Mouse (Mus musculus) brain, adult 2 months (tissue): Measurements from ENCODE around the gene Gmppa.

Experiments
- DNase-seq: peaks from one replicate; pipeline ENCODE4 v3.0.0; 2011; ENCODE audit warnings: low read depth, low spot score

The Gmppa gene

DNA sequence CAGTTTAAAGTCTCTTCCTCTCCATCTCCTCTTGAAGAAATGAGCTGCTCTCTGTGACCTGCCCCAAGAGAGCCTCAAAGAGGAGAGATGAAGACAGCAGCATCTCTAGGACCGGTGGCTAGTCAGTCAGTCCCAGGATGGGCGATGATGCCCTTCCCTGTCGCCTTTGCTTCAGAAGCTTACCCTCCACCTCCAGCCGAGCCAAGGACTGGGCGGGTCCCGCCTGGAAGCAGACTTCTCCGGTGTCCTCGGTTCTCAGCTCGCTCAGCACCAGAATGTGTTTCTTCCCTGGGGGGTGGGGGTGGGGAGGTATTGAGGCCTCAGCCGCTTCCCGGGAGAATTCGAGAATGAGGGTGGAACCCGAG lies 51.3 kb downstream of the Gmppa start:
- no peak for DNase-seq

DNA sequence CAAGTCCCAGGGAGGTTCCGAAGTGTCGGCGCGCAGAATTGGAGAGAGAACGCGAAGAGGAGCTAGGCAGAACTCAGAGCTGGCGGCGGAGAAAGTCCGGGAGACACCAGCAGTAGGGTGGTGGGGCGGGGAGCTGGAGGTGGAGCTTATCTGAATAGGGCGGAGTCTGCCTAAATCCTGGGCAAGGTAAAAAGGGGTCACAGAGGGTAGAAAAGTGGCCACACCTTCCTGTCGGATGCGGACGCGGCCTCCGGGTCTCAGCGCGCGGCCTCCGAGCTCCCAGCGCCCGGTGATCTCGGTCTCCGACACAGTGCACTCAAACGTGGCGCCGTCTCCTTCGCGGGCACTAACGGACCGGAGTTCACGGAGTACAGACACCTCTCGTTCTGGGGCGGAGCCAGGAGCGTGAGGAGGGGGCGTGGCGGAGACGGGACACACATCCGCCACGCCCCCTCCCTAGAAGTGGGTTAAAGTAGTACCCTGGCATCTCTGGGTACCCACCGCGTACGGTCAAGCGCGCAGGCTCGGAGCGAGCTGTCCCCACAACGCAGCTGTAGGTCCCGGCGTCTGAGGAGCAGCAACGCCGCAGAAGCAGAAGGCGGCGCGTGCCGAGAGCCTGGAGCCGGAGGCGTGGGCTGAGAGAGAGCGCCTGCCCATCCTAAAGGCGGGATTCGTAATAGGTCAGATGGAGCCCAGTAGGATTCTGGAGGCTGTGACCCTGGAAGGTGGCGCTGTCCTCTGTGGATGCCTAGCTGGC lies 51.9 kb downstream of the Gmppa start:
- DNase-seq = peak; percentile 90

DNA sequence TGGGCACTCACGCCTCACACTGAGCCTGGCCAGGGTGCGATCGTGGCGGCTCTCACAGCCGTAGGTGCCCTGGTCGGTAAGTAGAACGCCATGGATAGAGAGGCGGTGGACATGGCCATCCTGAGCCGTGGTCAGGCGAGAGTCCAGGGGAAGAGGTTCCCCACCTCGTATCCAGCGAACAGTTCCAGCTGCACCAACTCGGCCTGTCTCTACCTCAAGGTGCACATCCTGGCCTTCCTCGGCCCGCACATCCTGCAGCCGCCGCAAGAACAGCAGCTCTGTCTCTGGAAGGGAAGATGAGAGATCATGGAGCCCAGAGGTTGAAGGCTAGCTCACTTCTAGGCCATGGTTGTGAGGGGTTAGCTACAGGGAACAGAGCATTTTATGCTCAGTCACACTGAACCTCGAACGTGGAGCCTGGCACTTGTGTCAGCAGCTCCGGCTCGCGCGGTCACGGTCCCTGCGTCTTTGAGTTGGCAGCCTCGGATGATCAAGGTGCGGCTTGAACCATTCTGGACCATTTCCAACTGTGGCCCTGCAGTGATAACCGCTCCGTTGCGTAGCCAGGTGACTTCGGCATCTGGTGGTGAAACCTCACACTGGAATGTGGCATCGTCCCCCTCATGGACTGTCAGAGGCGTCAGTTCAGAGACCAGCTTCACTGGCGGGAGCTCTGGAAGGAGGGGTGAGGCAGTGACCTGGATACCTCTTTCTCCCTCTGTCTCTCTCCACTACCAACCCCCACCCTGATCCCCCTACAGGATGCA lies 55.2 kb downstream of the Gmppa start:
- DNase-seq = no peak

DNA sequence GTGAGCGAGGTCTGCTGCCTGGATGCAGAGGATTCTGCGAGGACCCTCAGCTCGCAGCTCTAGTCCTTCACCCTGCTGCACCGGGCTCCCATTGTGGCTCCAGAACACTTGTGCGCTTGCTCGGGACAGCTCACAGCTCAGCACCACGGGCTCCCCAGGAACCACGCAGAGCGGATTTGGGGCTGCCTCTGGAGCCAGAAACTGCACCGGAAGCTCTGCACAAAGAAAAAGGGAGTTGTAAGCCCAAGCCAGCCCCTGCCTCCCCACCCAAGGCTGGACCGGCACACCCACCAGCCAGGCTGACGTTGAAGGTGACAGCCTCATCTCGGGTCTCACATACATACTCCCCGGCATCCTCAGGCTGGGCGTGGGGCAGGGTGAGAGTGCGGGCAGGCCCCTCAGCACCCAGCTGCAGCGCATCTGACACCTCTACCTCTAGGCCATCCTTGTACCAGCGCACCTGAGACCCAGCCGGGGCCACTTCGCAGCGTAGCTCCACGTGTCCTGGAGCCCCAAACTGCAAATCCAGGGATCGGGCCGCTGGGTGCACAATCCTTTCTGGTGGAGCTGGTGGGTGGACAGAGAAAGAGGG lies 56.9 kb downstream of the Gmppa start:
- no peak for DNase-seq
